9 mouse cellular contexts compared by ENCODE assay signal in genomic region chr9:108992085-108992469, GRCm38 (mm10). TPM values are rescaled to one million over a fixed set of nuclear protein-coding genes. Genes with fewer than 3 reads are reported as not detected.
DNase-seq lines count a peak whose midpoint lies in the region; ATAC-seq and TF ChIP-seq lines count a peak whose summit lies in the region.
"Had no signal": no experiment of that assay in that cellular context is flagged by ENCODE, and none has a peak within 500 bp of the region (broad histone marks: within the 10 kb centered on the region; RNA-seq: fewer than 3 reads in every experiment).

No protein-coding gene starts in this region.

- no peak; the same call in 1 of the 2 replicates for ATAC-seq in forebrain, embryonic 16.5 days
- ATAC-seq in liver, postnatal 0 days = no peak

- intact Hi-C loops in left cerebral cortex, postnatal 4 days (cut with DNase I) = no loop called here

- H3K79me2 ChIP-seq in C2C12 (ENCODE audit: control insufficient read depth, insufficient read depth) = peaks cover 34% of the 10 kb centered on the region

- peak overlapping the region; percentile 68 for H3K9ac ChIP-seq in forebrain, embryonic 16.5 days (replicated peaks; ENCODE audit: low read depth, low read length)
- H3K9ac ChIP-seq in liver, postnatal 0 days (replicated peaks) = peak overlapping the region; percentile 28; the same call in 1 of the 2 replicates

- H3K4me2 ChIP-seq in forebrain, embryonic 16.5 days (ENCODE audit: low read length) = peak overlapping the region; percentile 75
- peak overlapping the region; percentile 78 for H3K4me2 ChIP-seq in liver, postnatal 0 days (ENCODE audit: low read depth, low read length)

- no peak for TF ChIP-seq CTCF in C2C12 (IDR thresholded peaks at IDR 0.05; ENCODE audit: control insufficient read depth, insufficient read depth, insufficient read length)
- TF ChIP-seq CTCF in liver, postnatal 0 days (IDR thresholded peaks at IDR 0.05; ENCODE audit: low read depth) = no peak

- H3K4me3 ChIP-seq in C2C12 (ENCODE audit: insufficient read depth, poor library complexity, severe bottlenecking) = peak overlapping the region; percentile 41
- H3K4me3 ChIP-seq in forebrain, embryonic 16.5 days (replicated peaks; ENCODE audit: low read length) = peak overlapping the region; percentile 62
- peak overlapping the region; percentile 49 for H3K4me3 ChIP-seq in liver, postnatal 0 days (ENCODE audit: low read depth, low read length)

- no peaks in the 10 kb centered on the region for H3K27me3 ChIP-seq in C2C12 (ENCODE audit: control insufficient read depth, insufficient read depth, insufficient read length)
- H3K27me3 ChIP-seq in forebrain, embryonic 16.5 days (replicated peaks; ENCODE audit: control insufficient read depth, insufficient read depth, low read length) = no peaks in the 10 kb centered on the region
- no peaks in the 10 kb centered on the region for H3K27me3 ChIP-seq in liver, postnatal 0 days (ENCODE audit: insufficient read depth, low read length)

- peaks cover 13% of the 10 kb centered on the region for H3K4me1 ChIP-seq in forebrain, embryonic 16.5 days (replicated peaks; ENCODE audit: control insufficient read depth, insufficient read depth, low read length)
- peaks cover 48% of the 10 kb centered on the region for H3K4me1 ChIP-seq in liver, postnatal 0 days (ENCODE audit: insufficient read depth)

- peaks cover 5% of the 10 kb centered on the region for H3K36me3 ChIP-seq in C2C12 (ENCODE audit: control insufficient read depth, insufficient read depth)
- no peaks in the 10 kb centered on the region for H3K36me3 ChIP-seq in forebrain, embryonic 16.5 days (ENCODE audit: control insufficient read depth, insufficient read depth)
- H3K36me3 ChIP-seq in liver, postnatal 0 days (replicated peaks; ENCODE audit: insufficient read depth, low read length) = no peaks in the 10 kb centered on the region

- TF ChIP-seq EP300 in liver, postnatal 0 days (IDR thresholded peaks at IDR 0.05; ENCODE audit: low read depth) = no peak

- peaks cover 4% of the 10 kb centered on the region for H3K79me3 ChIP-seq in C2C12 (ENCODE audit: low read depth)

- peak; percentile 22 for DNase-seq in adrenal gland, postnatal 25 days
- no peak for DNase-seq in adrenal gland, adult 18-20 months (ENCODE audit: low spot score in 2 of 2)
- DNase-seq in liver, postnatal 0 days = no peak
- DNase-seq in embryo, embryonic 11 days = no peak
- no peak for DNase-seq in MN1 (ENCODE audit: low spot score)
- no peak for DNase-seq in left cerebral cortex, postnatal 4 days

- H3ac ChIP-seq in C2C12 (ENCODE audit: control insufficient read depth, insufficient read length, low read depth) = peak overlapping the region; percentile 33

- peak overlapping the region; percentile 30; the same call in 1 of the 2 replicates for H3K27ac ChIP-seq in forebrain, embryonic 16.5 days (ENCODE audit: low read length)
- H3K27ac ChIP-seq in liver, postnatal 0 days (ENCODE audit: low read depth) = no peak overlapping the region

- no peaks in the 10 kb centered on the region for H3K9me3 ChIP-seq in forebrain, embryonic 16.5 days (ENCODE audit: control insufficient read depth, low read length)
- no peaks in the 10 kb centered on the region for H3K9me3 ChIP-seq in liver, postnatal 0 days (ENCODE audit: low read length)

- WGBS in forebrain, embryonic 16.5 days = 8% methylated on average over 18 of the region's 18 CpGs
- WGBS in liver, postnatal 0 days (ENCODE audit: insufficient replicate concordance) = 13% methylated on average over 18 of the region's 18 CpGs

TF ChIP-seq in C2C12, 6 proteins besides CTCF, POLR2A, EP300 and RAD21:
- TF ChIP-seq CEBPB (IDR thresholded peaks at IDR 0.05; ENCODE audit: low read depth) (no peak), MYOD1 (IDR thresholded peaks at IDR 0.05; ENCODE audit: control insufficient read depth, insufficient read length, low read depth) (no peak), MAX (IDR thresholded peaks at IDR 0.05) (no peak), USF1 (IDR thresholded peaks at IDR 0.05; ENCODE audit: low read depth) (no peak)

RNA-seq across cellular contexts. Expression of gene Pfkfb4, which starts 0.5 kb away (rescaled TPM):
- total RNA-seq in adrenal gland, postnatal 25 days (2021) = 4.5 and 6.5 TPM in 2 replicates
- 10 to 100 TPM in 1 of 2 experiments, 1 to 10 TPM in 1; 7.6 to 13.7 TPM for total RNA-seq in adrenal gland, adult 18-20 months (2021)
- polyA plus RNA-seq in C2C12 (2012; fragmentation: generic; extraction: Trizol) = 6.7 TPM
- 27.0 and 34.0 TPM in 2 replicates for polyA plus RNA-seq in forebrain, embryonic 16.5 days (2015; fragmentation: Nextera tagmentation; extraction: Ambion mirVana)
- polyA plus RNA-seq in liver, postnatal 0 days (2015; fragmentation: Nextera tagmentation; extraction: Ambion mirVana) = 3.1 and 3.8 TPM in 2 replicates
- 10 to 100 TPM; 25.5 to 25.8 TPM for total RNA-seq in left cerebral cortex, postnatal 4 days (2021)

RNA-seq across cellular contexts. Expression of gene Ucn2, which starts 6.3 kb away (rescaled TPM):
- 0.82 TPM in 1 of 2 replicates, not detected in the other for total RNA-seq in adrenal gland, postnatal 25 days (2021)
- total RNA-seq in adrenal gland, adult 18-20 months (2021) = under 1 TPM; 0.26 to 0.53 TPM
- 0.56 TPM for polyA plus RNA-seq in C2C12 (2012; fragmentation: generic; extraction: Trizol)
- not detected in 2 replicates for polyA plus RNA-seq in forebrain, embryonic 16.5 days (2015; fragmentation: Nextera tagmentation; extraction: Ambion mirVana)
- polyA plus RNA-seq in liver, postnatal 0 days (2015; fragmentation: Nextera tagmentation; extraction: Ambion mirVana) = not detected in 2 replicates
- total RNA-seq in left cerebral cortex, postnatal 4 days (2021) = under 1 TPM in 1 of 2 experiments, not detected in 1; 0.78 TPM
- total RNA-seq: common myeloid progenitor, adult 5-6 weeks had no signal

RNA-seq across cellular contexts. Expression of gene Col7a1, which starts 38.7 kb away (rescaled TPM):
- total RNA-seq in adrenal gland, postnatal 25 days (2021) = 3.5 and 6.3 TPM in 2 replicates
- total RNA-seq in adrenal gland, adult 18-20 months (2021) = 1 to 10 TPM; 6.4 to 7.5 TPM
- polyA plus RNA-seq in C2C12 (2012; fragmentation: generic; extraction: Trizol) = 10.1 TPM
- polyA plus RNA-seq in forebrain, embryonic 16.5 days (2015; fragmentation: Nextera tagmentation; extraction: Ambion mirVana) = 1.5 and 2.0 TPM in 2 replicates
- polyA plus RNA-seq in liver, postnatal 0 days (2015; fragmentation: Nextera tagmentation; extraction: Ambion mirVana) = 0.05 and 0.13 TPM in 2 replicates
- 1 to 10 TPM; 6.2 to 8.1 TPM for total RNA-seq in left cerebral cortex, postnatal 4 days (2021)

RNA-seq across cellular contexts. Expression of gene Shisa5, which starts 46.3 kb away (rescaled TPM):
- total RNA-seq in adrenal gland, postnatal 25 days (2021) = 119 TPM in 2 replicates
- 100 to 1,000 TPM; 126 to 137 TPM for total RNA-seq in adrenal gland, adult 18-20 months (2021)
- polyA plus RNA-seq in C2C12 (2012; fragmentation: generic; extraction: Trizol) = 86.4 TPM
- 52.4 and 52.7 TPM in 2 replicates for polyA plus RNA-seq in forebrain, embryonic 16.5 days (2015; fragmentation: Nextera tagmentation; extraction: Ambion mirVana)
- polyA plus RNA-seq in liver, postnatal 0 days (2015; fragmentation: Nextera tagmentation; extraction: Ambion mirVana) = 34.1 and 35.0 TPM in 2 replicates
- 10 to 100 TPM; 48.3 to 54.7 TPM for total RNA-seq in left cerebral cortex, postnatal 4 days (2021)

RNA-seq across cellular contexts. Expression of gene Uqcrc1, which starts 55.6 kb away (rescaled TPM):
- 577 and 589 TPM in 2 replicates for total RNA-seq in adrenal gland, postnatal 25 days (2021)
- total RNA-seq in adrenal gland, adult 18-20 months (2021) = 1,000 to 10,000 TPM in 1 of 2 experiments, 100 to 1,000 TPM in 1; 638 to 1,072 TPM
- 382 TPM for polyA plus RNA-seq in C2C12 (2012; fragmentation: generic; extraction: Trizol)
- polyA plus RNA-seq in forebrain, embryonic 16.5 days (2015; fragmentation: Nextera tagmentation; extraction: Ambion mirVana) = 389 and 410 TPM in 2 replicates
- 333 and 345 TPM in 2 replicates for polyA plus RNA-seq in liver, postnatal 0 days (2015; fragmentation: Nextera tagmentation; extraction: Ambion mirVana)
- total RNA-seq in left cerebral cortex, postnatal 4 days (2021) = 100 to 1,000 TPM; 292 to 300 TPM
